Mouse (Mus musculus) kidney, postnatal 0 days (tissue): Measurements from ENCODE around the gene Adamtsl2. TPM values are rescaled to one million over a fixed set of nuclear protein-coding genes. Genes with fewer than 3 reads are reported as not detected.
A peak's percentile ranks its signal among the peaks of the same experiment; 100 is the strongest.

ENCODE experiments used
- ATAC-seq: fragments of 200-750 bp; cut with Nextera tagmentation; replicated peaks from 2 replicates; pipeline ENCODE4 v1.8.0; 2017; ENCODE audit warnings: low read depth, moderate number of reproducible peaks, moderate TSS enrichment, moderate library complexity; ENCODE audit not compliant: low FRiP score
- DNase-seq: peaks from one replicate; pipeline ENCODE4 v3.0.0-alpha.2; 2016; ENCODE audit warnings: low spot score
- H3K27ac ChIP-seq: fragments of 300-500 bp; sonication (generic); 2 replicates; pipeline ENCODE4 v1.5.1; 2014; ENCODE audit warnings: mild to moderate bottlenecking
- H3K27me3 ChIP-seq: fragments of 300-500 bp; sonication (generic); 2 replicates; pipeline ENCODE4 v1.6.1; 2014; ENCODE audit warnings: low read length, mixed read lengths; ENCODE audit not compliant: insufficient read depth
- H3K36me3 ChIP-seq: fragments of 300-500 bp; sonication (generic); 2 replicates; pipeline ENCODE4 v1.6.1; 2014; ENCODE audit warnings: low read length, mixed read lengths; ENCODE audit not compliant: insufficient read depth
- H3K4me1 ChIP-seq: fragments of 300-500 bp; sonication (generic); replicated peaks from 2 replicates; pipeline ENCODE4 v1.6.1; 2014; ENCODE audit warnings: antibody characterized with exemption, low read length, mixed read lengths; ENCODE audit not compliant: insufficient read depth
- H3K4me2 ChIP-seq: fragments of 300-500 bp; sonication (generic); 2 replicates; pipeline ENCODE4 v1.6.1; 2014; ENCODE audit warnings: mild to moderate bottlenecking, low read length, moderate library complexity, mixed read lengths
- H3K4me3 ChIP-seq: fragments of 300-500 bp; sonication (generic); replicated peaks from 2 replicates; pipeline ENCODE4 v1.5.1; 2014; ENCODE audit warnings: low read depth, low read length
- H3K9ac ChIP-seq: fragments of 300-500 bp; sonication (generic); 2 replicates; pipeline ENCODE4 v1.6.1; 2014; ENCODE audit warnings: low read depth, low read length
- H3K9me3 ChIP-seq: fragments of 300-500 bp; sonication (generic); replicated peaks from 2 replicates; pipeline ENCODE4 v1.6.1; 2016; ENCODE audit warnings: low read length, inconsistent platforms, mixed read lengths
- CTCF ChIP-seq: IDR thresholded peaks from 2 replicates; pipeline ENCODE4 v1.5.1; 2016; ENCODE audit warnings: antibody characterized with exemption, low read depth, mild to moderate bottlenecking, moderate library complexity
- WGBS: fragments of 180-500 bp; shearing (Covaris S2); extraction: QIAGEN DNeasy Blood & Tissue Kit; methylation state at CpG from one replicate; pipeline ENCODE4 v1.1.7; 2014; 5-methylcytosine and 5-hydroxymethylcytosine counted together
- polyA plus RNA-seq: library from polyadenylated mRNA; unstranded; fragments of >200 nt; fragmentation: Nextera tagmentation; extraction: Ambion mirVana; gene quantifications from 2 replicates; pipeline ENCODE4 v1.2.1, GENCODE M21; 2015

Adamtsl2 gene
- polyA plus RNA-seq, 1 experiment from 2014 or later = 0.83 TPM

DNA sequence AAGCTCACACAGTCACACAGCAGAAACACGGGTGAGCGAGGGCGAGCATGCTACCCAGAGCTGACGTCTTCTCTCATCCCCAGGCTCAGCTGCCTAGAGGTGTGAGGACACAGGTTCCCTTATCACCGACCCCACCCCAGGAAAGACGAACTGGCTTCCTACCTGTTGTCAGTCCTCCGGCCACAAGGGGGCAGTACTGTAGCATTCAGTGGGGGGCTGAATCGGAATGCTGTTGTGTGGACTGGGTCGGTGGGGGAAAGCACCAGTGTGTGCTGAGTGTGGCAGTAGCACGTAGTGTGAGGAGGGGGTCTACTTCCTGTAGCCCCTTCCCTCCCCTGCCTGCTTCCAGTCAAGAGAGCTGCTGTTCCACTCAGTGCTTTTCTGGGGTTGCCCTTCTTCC is 46.8 kb downstream of the Adamtsl2 start:
- no peaks in the 10 kb centered on the region for H3K27me3 ChIP-seq
- no peaks in the 10 kb centered on the region for H3K36me3 ChIP-seq
- peak; percentile 79 for TF ChIP-seq CTCF
- 44% methylated on average over 10 of the region's 10 CpGs for WGBS
- no peak overlapping the region for H3K27ac ChIP-seq
- H3K4me2 ChIP-seq = no peak overlapping the region
- H3K4me1 ChIP-seq = no peaks in the 10 kb centered on the region
- DNase-seq (peak; percentile 50), ATAC-seq (no peak)
- H3K4me3 ChIP-seq = no peak overlapping the region
- H3K9me3 ChIP-seq = no peaks in the 10 kb centered on the region
- H3K9ac ChIP-seq = no peak overlapping the region

GRCm38 (mm10) chr2:27126496-27126895 is 47.3 kb downstream of the Adamtsl2 start:
- no peaks in the 10 kb centered on the region for H3K36me3 ChIP-seq
- H3K4me2 ChIP-seq = no peak overlapping the region
- no peak overlapping the region for H3K4me3 ChIP-seq
- ATAC-seq (no peak), DNase-seq (no peak)
- H3K9ac ChIP-seq = no peak overlapping the region
- no peaks in the 10 kb centered on the region for H3K4me1 ChIP-seq
- no peak for TF ChIP-seq CTCF
- H3K27ac ChIP-seq = no peak overlapping the region
- no peaks in the 10 kb centered on the region for H3K27me3 ChIP-seq
- H3K9me3 ChIP-seq = no peaks in the 10 kb centered on the region
- 67% methylated on average over 4 of the region's 4 CpGs for WGBS

- Histone ChIP-seq H3K4me1 (no peaks in the 10 kb centered on the region), H3K27me3 (no peaks in the 10 kb centered on the region), H3K36me3 (no peaks in the 10 kb centered on the region), H3K9ac (no peak overlapping the region), H3K9me3 (no peaks in the 10 kb centered on the region), H3K27ac (no peak overlapping the region), H3K4me3 (no peak overlapping the region), H3K4me2 (no peak overlapping the region)
- 68% methylated on average over 3 of the region's 3 CpGs for WGBS
- DNase-seq (no peak), ATAC-seq (no peak)
- TF ChIP-seq CTCF = no peak
These were observed 49.8 kb downstream of the Adamtsl2 start for GRCm38 (mm10) chr2:27128990-27129389.

DNA sequence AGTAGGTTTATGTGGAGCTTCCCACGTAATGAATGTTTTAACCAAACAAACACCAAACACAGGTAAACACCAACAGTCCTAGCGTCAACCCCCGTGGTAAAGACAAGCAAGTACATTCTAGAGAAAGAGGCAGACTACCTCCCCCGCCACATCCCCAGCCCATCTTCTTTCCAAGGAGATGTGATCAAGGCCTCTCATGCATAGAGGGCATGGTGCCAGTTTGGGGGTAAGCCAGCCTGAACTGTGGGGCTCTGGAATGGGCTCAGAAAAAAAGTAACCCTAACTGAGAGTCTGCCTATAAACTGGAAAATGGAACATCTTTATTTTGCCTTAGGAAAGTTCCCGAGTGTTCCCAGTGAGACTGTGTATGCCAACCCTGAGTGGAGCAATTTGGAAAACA is 56.8 kb downstream of the Adamtsl2 start:
- ATAC-seq (no peak), DNase-seq (no peak)
- no peak overlapping the region for H3K4me3 ChIP-seq
- H3K27ac ChIP-seq = no peak overlapping the region
- H3K36me3 ChIP-seq = no peaks in the 10 kb centered on the region
- no peaks in the 10 kb centered on the region for H3K4me1 ChIP-seq
- H3K9me3 ChIP-seq = no peaks in the 10 kb centered on the region
- no peak for TF ChIP-seq CTCF
- 72% methylated on average over 5 of the region's 5 CpGs for WGBS
- no peaks in the 10 kb centered on the region for H3K27me3 ChIP-seq
- no peak overlapping the region for H3K9ac ChIP-seq
- no peak overlapping the region for H3K4me2 ChIP-seq

DNA sequence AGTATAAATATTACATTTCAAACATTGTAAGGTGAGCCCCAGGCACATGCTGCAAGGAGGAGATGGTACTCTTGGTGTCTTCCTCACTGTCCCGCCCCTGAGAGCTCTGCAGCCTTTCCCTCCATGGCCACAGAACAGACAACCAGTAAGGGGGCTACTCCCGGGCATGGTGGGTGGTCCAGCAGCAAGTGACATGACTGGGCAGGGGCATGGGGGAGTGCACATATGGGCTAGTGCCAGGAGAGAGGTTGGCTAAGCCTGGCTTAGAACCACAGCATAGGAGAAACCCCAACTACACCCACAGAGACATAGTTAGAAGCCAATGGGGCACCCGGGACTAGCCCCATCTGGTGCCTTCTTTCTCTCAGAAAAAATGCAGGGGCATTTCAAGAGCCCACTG is 57.2 kb downstream of the Adamtsl2 start:
- no peaks in the 10 kb centered on the region for H3K9me3 ChIP-seq
- TF ChIP-seq CTCF = no peak
- ATAC-seq (no peak), DNase-seq (no peak)
- no peak overlapping the region for H3K9ac ChIP-seq
- H3K4me2 ChIP-seq = no peak overlapping the region
- no peaks in the 10 kb centered on the region for H3K4me1 ChIP-seq
- H3K27ac ChIP-seq = no peak overlapping the region
- WGBS = 70% methylated on average over 3 of the region's 3 CpGs
- H3K4me3 ChIP-seq = no peak overlapping the region
- H3K36me3 ChIP-seq = no peaks in the 10 kb centered on the region
- peaks cover 2% of the 10 kb centered on the region; the same call in 1 of the 2 replicates for H3K27me3 ChIP-seq

DNA sequence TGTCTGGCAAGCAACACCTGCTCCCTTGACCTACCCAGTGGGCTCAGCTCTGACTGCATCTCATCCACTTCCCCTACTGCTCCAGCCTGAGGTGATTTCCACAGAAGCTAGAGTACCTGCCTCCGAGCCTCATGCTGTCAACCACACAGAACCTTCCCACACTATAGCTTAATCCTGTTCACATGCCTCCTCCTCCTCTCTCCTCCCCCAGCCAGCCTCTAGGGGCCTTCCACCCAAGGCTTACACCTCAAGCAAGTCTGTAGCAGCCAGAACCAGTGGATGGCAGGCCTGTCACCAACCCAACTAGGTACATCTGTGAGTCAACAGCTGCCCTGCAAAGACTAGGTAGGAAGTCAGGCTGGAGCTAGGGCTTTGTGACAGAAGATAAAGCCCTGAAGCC is 57.6 kb downstream of the Adamtsl2 start:
- 73% methylated on average over 1 of the region's 1 CpGs for WGBS
- Histone ChIP-seq H3K4me1 (no peaks in the 10 kb centered on the region), H3K27me3 (peaks cover 7% of the 10 kb centered on the region), H3K4me2 (no peak overlapping the region), H3K27ac (no peak overlapping the region), H3K9ac (no peak overlapping the region), H3K9me3 (no peaks in the 10 kb centered on the region), H3K36me3 (no peaks in the 10 kb centered on the region), H3K4me3 (no peak overlapping the region)
- TF ChIP-seq CTCF = no peak
- no peak for DNase-seq
- no peak for ATAC-seq

DNA sequence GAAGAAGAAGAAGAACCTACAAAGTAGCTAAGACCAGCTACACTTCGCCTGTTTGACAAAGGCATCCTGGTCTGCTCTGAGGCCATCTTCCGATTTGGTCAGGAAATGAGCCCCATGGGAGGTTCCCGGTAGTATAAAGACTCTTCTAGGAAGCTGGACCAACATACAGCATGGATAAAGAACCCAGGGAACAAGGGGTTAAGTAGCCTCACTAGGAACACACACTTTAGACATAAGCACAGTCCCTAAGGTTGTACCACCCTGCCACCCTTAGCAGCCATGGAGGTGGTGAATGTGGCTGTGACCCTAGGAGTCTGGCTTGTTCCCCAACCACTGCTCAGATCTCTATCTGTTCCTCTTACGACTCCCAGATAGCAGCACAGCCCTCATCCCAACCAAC is 59.2 kb downstream of the Adamtsl2 start:
- Histone ChIP-seq H3K36me3 (no peaks in the 10 kb centered on the region), H3K4me3 (no peak overlapping the region), H3K4me2 (no peak overlapping the region), H3K9me3 (no peaks in the 10 kb centered on the region), H3K4me1 (0 out of 2 replicates have a peak, but pooled peaks cover 4% of the 10 kb centered on the region), H3K9ac (no peak overlapping the region), H3K27me3 (peaks cover 13% of the 10 kb centered on the region), H3K27ac (no peak overlapping the region)
- no peak for DNase-seq
- ATAC-seq = no peak
- 52% methylated on average over 4 of the region's 4 CpGs for WGBS
- no peak for TF ChIP-seq CTCF
